Mouse (Mus musculus) liver, postnatal 0 days (tissue): ENCODE measurements around the gene Htr1f.

Source experiments
- CTCF ChIP-seq: sonication (generic); IDR thresholded peaks from 2 replicates; pipeline ENCODE4 v1.5.1; 2016; ENCODE audit warnings: antibody characterized with exemption, low read depth
- EP300 ChIP-seq: IDR thresholded peaks from 2 replicates; pipeline ENCODE4 v1.6.1; 2016; ENCODE audit warnings: antibody characterized with exemption, low read depth, mild to moderate bottlenecking

- no peak for TF ChIP-seq EP300
- no peak for TF ChIP-seq CTCF
Observed at GRCm38 (mm10) chr16:64876631-64877265, 228.9 kb downstream of the Htr1f start.
